Mouse (Mus musculus) megakaryocyte, embryonic 14.5 days (primary cell): ENCODE results near the gene Fam186a.

ENCODE experiments used
- FLI1 ChIP-seq: IDR thresholded peaks from 2 replicates; pipeline ENCODE4 v1.6.1; 2012; ENCODE audit warnings: low read length, inconsistent platforms, mixed read lengths
- GATA1 ChIP-seq: IDR thresholded peaks from 3 replicates; pipeline ENCODE4 v1.6.1; 2012; ENCODE audit warnings: mixed read lengths, low read length, inconsistent platforms, borderline replicate concordance

GRCm38 (mm10) chr15:99972361-99972988, 5.6 kb upstream of the Fam186a start:
- TF ChIP-seq GATA1 (no peak), FLI1 (peak; percentile 45; the same call in 1 of the 2 replicates)
